Mouse (Mus musculus): Measurements from ENCODE around the gene 1700011L22Rik. TPM values are rescaled to one million over a fixed set of nuclear protein-coding genes. Genes with fewer than 3 reads are reported as not detected.

1700011L22Rik gene
- polyA plus RNA-seq, 1 experiment from 2014 or later: not detected

DNA sequence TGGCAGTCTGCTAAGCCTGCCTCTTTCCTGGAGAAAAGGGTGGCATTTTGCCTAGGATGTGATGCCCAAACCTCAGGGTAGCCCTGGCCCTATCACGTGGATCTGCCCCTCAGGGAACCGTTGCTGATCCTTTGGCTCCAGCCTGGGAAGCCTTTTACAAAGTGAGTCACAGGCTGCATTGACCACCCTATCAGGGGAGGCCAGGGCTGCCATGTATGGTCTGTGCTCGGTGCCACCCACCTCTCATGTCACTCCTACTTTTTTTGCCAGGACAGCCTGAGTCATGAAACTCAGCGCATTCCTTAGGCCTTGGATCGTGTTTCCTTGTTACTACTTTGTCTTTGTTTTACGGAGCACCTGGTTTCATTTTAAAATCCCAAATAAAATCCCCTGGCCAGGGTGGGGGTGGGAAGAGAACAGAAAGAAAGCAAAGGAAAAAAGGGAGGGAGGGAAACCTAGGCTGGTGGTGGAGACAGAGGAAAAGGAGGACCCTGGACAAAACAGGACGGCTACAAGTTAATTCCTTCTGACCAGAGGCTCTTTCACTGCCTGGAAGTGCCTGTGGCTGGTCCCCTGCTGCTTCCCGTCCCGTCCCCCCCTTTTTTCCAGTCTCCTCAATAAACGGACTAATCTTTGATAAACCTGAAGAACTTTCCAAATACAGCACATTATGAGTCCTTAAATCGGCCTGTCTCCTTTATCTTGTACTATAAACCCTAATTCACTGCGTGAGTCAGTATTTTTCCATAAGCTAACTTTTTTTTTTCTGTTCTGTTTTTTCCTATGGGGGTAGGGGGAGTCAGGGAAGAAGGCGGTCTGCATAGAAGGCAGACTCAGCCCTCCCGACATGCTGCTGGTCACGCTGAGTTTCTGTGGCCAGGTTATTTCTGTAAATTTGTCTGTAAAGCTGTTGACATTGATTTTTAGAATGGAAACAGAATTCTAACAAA, 39.4 kb downstream of the 1700011L22Rik start:
- Histone ChIP-seq H3K9ac (no peak overlapping the region), H3K4me1 (replicated peaks) (no peaks in the 10 kb centered on the region; the same call in none of the 2 replicates), H3K4me3 (replicated peaks) (peak overlapping the region; percentile 48; the same call in 1 of the 2 replicates), H3K27me3 (no peaks in the 10 kb centered on the region), H3K9me3 (replicated peaks) (no peaks in the 10 kb centered on the region), H3K36me3 (no peaks in the 10 kb centered on the region), H3K4me2 (peak overlapping the region; percentile 65), H3K27ac (no peak overlapping the region)
- no peak for ATAC-seq (ENCODE audit: low read depth)
- WGBS (ENCODE audit: insufficient replicate concordance): 30% methylated on average over 15 of the region's 15 CpGs
- no peak for DNase-seq

DNA sequence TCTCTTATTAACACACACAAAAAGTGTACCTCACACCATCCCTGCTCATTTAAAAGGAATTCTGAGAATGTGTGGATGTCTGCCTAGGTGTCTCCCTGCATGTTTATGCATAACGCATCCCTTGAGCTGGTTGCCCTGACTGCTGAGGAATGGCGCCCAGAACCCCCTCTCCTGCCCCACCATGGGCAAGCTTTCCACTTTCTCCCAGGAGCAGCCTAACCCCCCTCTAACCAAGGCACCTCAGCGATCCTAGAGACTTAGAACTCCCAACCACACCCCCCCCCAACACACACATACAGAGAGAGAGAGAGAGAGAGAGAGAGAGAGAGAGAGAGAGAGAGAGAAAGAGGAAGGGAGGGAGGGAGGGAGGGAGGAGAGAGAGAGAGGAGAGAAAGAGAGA, 40.2 kb downstream of the 1700011L22Rik start:
- Histone ChIP-seq H3K9ac (no peak overlapping the region), H3K9me3 (replicated peaks) (no peaks in the 10 kb centered on the region), H3K4me1 (replicated peaks) (no peaks in the 10 kb centered on the region; the same call in none of the 2 replicates), H3K27ac (no peak overlapping the region), H3K4me3 (replicated peaks) (no peak overlapping the region), H3K27me3 (no peaks in the 10 kb centered on the region), H3K4me2 (no peak overlapping the region), H3K36me3 (no peaks in the 10 kb centered on the region)
- no peak for ATAC-seq (ENCODE audit: low read depth)
- no peak for DNase-seq
- 54% methylated on average over 3 of the region's 3 CpGs for WGBS (ENCODE audit: insufficient replicate concordance)

DNA sequence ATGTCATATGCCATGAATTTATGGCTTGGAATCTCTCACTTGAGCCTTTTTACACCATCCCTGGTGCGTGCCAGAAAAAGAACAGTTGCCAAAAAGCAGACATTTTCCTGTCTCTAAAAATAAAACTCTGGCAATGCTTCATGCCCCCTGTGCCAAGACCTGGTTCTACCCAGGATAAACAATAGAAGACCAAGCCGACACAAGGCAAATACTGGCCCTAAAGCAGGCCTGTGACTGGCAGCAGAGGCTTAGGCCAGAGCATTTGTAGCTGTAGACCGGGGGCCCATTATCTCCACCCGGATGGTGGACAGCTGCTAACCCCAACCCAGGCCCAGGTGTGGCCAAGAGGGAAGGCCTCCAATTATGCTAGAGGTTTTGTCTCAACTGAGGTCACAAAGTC, 41.5 kb downstream of the 1700011L22Rik start:
- WGBS (ENCODE audit: insufficient replicate concordance): 68% methylated on average over 4 of the region's 4 CpGs

DNA sequence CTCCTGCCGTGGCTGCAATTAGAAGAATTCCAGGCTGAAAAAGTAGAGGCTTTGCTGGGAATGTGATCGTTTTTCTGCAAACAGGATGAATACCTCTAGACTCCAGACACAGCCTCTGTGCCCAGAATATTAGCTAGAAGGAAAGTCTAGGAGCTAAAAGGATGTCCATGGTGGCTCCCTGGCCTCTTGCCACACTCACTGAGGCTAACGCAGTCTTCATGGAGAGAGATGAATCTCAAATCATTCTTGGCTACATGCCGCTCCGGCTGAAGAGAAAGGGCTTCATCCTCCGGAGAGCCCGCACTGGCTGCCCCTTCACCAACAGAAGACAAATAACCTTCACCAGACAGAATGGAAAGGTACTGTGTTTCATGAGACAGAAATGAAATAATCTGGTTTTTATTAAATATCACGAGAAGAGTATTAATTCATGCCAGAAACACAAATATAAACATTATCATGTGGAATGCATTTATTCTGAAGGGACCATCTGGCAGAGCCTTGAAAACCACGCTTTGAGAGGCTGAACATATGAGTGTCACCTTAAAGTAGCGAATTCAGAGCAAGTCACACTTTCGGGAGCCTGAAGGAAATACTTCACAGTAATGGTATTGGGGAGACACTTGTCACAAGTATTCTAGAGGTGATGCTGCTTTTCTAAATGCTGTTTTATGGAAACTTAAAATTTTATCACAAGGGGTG, 46.8 kb downstream of the 1700011L22Rik start:
- WGBS (ENCODE audit: insufficient replicate concordance): 64% methylated on average over 11 of the region's 11 CpGs

More for the DNA sequence above, 41.5 kb downstream of the 1700011L22Rik start:
- Histone ChIP-seq H3K27me3 (no peaks in the 10 kb centered on the region), H3K4me2 (no peak overlapping the region), H3K4me1 (replicated peaks) (no peaks in the 10 kb centered on the region; the same call in none of the 2 replicates), H3K36me3 (no peaks in the 10 kb centered on the region), H3K9ac (no peak overlapping the region), H3K27ac (no peak overlapping the region), H3K9me3 (replicated peaks) (no peaks in the 10 kb centered on the region), H3K4me3 (replicated peaks) (no peak overlapping the region)
- no peak for ATAC-seq (ENCODE audit: low read depth)
- no peak for DNase-seq

GRCm38 (mm10) chr8:79198675-79199074, 49.7 kb downstream of the 1700011L22Rik start:
- Histone ChIP-seq H3K36me3 (no peaks in the 10 kb centered on the region), H3K27ac (no peak overlapping the region)

More for the DNA sequence above, 46.8 kb downstream of the 1700011L22Rik start:
- H3K9ac ChIP-seq: no peak overlapping the region
- ATAC-seq (ENCODE audit: low read depth) (no peak), DNase-seq (no peak)
- H3K27me3 ChIP-seq: no peaks in the 10 kb centered on the region
- no peak overlapping the region for H3K27ac ChIP-seq
- H3K4me2 ChIP-seq: no peak overlapping the region
- H3K36me3 ChIP-seq: no peaks in the 10 kb centered on the region
- H3K4me1 ChIP-seq (replicated peaks): no peaks in the 10 kb centered on the region
- H3K9me3 ChIP-seq (replicated peaks): no peaks in the 10 kb centered on the region
- no peak overlapping the region for H3K4me3 ChIP-seq (replicated peaks)

DNA sequence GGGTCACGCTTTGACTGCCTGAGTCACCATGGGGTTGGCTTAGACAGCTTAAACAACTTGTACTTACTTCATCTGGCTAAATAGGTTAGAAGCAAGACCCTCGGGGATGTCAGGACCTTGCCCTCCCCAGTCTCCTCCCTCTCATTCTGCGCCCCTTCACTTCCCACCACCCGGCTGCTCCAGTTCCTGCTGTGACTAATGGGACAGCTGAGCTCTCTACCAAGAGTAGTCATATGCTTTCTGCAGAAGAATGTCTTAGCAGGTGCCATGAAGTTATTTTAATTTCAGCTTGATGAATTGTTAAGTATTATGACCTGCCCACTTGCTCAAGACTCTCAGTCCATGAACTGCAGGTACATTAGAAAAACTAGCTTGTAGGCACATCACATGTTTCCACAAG, 51.9 kb downstream of the 1700011L22Rik start:
- no peak overlapping the region for H3K27ac ChIP-seq
- H3K27me3 ChIP-seq: no peaks in the 10 kb centered on the region
- ATAC-seq (ENCODE audit: low read depth): no peak
- 57% methylated on average over 4 of the region's 4 CpGs for WGBS (ENCODE audit: insufficient replicate concordance)
- H3K36me3 ChIP-seq: no peaks in the 10 kb centered on the region
- H3K4me2 ChIP-seq: no peak overlapping the region
- no peak for DNase-seq
- no peak overlapping the region for H3K9ac ChIP-seq
- H3K4me1 ChIP-seq (replicated peaks): no peaks in the 10 kb centered on the region
- no peak overlapping the region for H3K4me3 ChIP-seq (replicated peaks)
- H3K9me3 ChIP-seq (replicated peaks): no peaks in the 10 kb centered on the region

More at GRCm38 (mm10) chr8:79198675-79199074, 49.7 kb downstream of the 1700011L22Rik start:
- 56% methylated on average over 3 of the region's 3 CpGs for WGBS (ENCODE audit: insufficient replicate concordance)
- no peak overlapping the region for H3K4me3 ChIP-seq (replicated peaks)
- H3K27me3 ChIP-seq: no peaks in the 10 kb centered on the region
- no peak overlapping the region for H3K9ac ChIP-seq
- H3K4me2 ChIP-seq: no peak overlapping the region
- ATAC-seq (ENCODE audit: low read depth) (no peak), DNase-seq (no peak)
- no peaks in the 10 kb centered on the region for H3K4me1 ChIP-seq (replicated peaks)
- no peaks in the 10 kb centered on the region for H3K9me3 ChIP-seq (replicated peaks)

GRCm38 (mm10) chr8:79190071-79190470, 58.3 kb downstream of the 1700011L22Rik start:
- no peak for ATAC-seq (ENCODE audit: low read depth)
- Histone ChIP-seq H3K36me3 (peaks cover 14% of the 10 kb centered on the region), H3K27me3 (no peaks in the 10 kb centered on the region), H3K9me3 (replicated peaks) (no peaks in the 10 kb centered on the region), H3K27ac (no peak overlapping the region), H3K4me1 (replicated peaks) (no peaks in the 10 kb centered on the region), H3K4me3 (replicated peaks) (no peak overlapping the region), H3K4me2 (no peak overlapping the region), H3K9ac (no peak overlapping the region)
- WGBS (ENCODE audit: insufficient replicate concordance): 75% methylated on average over 10 of the region's 10 CpGs
- no peak for DNase-seq

DNA sequence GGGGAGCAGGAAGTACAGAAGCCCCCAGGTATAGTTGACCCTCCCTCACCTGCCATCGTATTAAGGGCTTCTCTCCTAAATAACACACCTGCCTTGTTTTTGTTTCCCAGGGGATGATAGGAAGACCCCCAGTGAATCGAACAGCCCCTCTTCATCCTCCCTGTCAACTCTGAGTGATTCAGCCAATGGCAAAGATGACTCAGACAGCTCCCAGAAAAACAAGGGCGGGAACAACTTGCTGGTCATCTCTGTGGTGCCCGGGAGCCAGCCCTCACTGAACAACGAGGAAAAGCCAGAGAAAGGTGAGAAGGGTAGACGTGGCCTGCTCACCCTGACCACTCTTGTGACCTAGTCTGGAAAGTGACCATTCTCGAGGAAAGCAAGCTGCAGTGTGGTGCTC, 62.9 kb downstream of the 1700011L22Rik start:
- 69% methylated on average over 7 of the region's 7 CpGs for WGBS (ENCODE audit: insufficient replicate concordance)
- ATAC-seq (ENCODE audit: low read depth) (no peak), DNase-seq (no peak)
- no peaks in the 10 kb centered on the region for H3K27me3 ChIP-seq
- no peak overlapping the region for H3K27ac ChIP-seq
- peaks cover 22% of the 10 kb centered on the region for H3K36me3 ChIP-seq
- no peak overlapping the region for H3K9ac ChIP-seq
- no peaks in the 10 kb centered on the region for H3K4me1 ChIP-seq (replicated peaks)
- no peak overlapping the region for H3K4me2 ChIP-seq
- no peaks in the 10 kb centered on the region for H3K9me3 ChIP-seq (replicated peaks)
- no peak overlapping the region for H3K4me3 ChIP-seq (replicated peaks)

DNA sequence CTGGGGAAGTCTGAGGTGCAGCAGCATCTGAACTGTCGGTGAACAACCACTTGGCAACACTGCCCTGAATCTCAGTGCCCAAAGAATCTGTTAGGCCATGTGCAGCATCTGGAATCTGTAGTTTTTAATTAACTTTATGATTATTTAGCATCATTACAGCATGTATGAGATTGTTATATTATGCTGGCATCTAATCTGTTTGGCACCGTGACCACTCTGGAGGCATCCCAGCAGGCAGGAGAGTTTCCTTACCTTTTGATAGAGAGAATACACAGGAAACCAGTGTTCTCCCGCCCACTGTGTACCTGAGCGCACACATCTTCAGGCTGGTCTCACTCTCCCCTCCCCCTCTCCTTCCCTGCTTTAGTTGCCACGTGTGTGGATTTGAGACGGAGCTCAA, 68.7 kb downstream of the 1700011L22Rik start:
- H3K9ac ChIP-seq: no peak overlapping the region
- ATAC-seq (ENCODE audit: low read depth) (no peak), DNase-seq (no peak)
- no peaks in the 10 kb centered on the region for H3K4me1 ChIP-seq (replicated peaks)
- no peak overlapping the region for H3K4me2 ChIP-seq
- H3K9me3 ChIP-seq (replicated peaks): no peaks in the 10 kb centered on the region
- H3K4me3 ChIP-seq (replicated peaks): no peak overlapping the region
- H3K27ac ChIP-seq: no peak overlapping the region
- 77% methylated on average over 6 of the region's 6 CpGs for WGBS (ENCODE audit: insufficient replicate concordance)
- no peaks in the 10 kb centered on the region for H3K27me3 ChIP-seq
- peaks cover 12% of the 10 kb centered on the region; the same call in 1 of the 2 replicates for H3K36me3 ChIP-seq

DNA sequence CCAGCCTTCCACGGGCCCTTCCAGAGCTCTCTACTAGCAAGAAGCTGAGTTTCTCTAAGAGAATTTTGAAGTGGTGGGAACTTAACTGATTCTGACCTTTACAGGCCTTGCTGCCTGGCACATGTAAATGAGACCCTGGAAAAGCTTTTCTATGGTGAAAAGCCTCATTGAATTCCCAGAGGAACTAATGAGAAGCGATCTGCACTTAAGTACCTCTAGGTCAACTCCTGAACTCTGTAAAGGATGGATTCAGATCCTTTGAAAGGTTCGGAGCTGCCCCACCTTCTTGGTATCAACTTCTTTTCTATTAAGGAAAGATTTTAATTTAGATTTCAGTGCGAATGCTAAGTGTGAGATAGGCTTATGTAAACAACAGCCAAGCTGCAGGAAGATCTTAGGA, 72.4 kb downstream of the 1700011L22Rik start:
- Histone ChIP-seq H3K36me3 (peaks cover 5% of the 10 kb centered on the region; the same call in 1 of the 2 replicates), H3K4me1 (replicated peaks) (no peaks in the 10 kb centered on the region; the same call in 1 of the 2 replicates), H3K9me3 (replicated peaks) (no peaks in the 10 kb centered on the region), H3K27me3 (no peaks in the 10 kb centered on the region), H3K27ac (no peak overlapping the region), H3K4me2 (no peak overlapping the region), H3K4me3 (replicated peaks) (no peak overlapping the region), H3K9ac (no peak overlapping the region)
- WGBS (ENCODE audit: insufficient replicate concordance): 58% methylated on average over 4 of the region's 4 CpGs
- DNase-seq (no peak), ATAC-seq (ENCODE audit: low read depth) (no peak)

DNA sequence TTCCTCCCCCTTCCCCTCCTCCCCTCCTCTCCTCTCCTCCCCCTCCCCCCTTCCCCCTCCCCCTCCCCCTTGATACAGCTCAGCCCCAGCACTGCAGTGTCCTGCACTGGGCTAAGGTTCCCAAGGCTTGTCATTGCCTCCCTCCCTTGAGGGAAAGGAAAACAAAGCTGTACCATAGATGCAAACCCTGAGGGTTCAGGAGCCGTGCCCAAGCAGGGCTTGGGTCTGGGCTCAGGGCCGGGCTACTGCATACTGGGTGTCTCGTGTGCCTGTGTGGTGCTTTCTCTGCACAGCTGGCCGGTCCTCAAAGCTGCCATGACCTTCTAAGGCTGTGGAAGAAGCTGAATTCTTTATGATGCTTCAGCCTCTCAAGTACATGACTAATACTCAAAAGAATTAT, 74.8 kb downstream of the 1700011L22Rik start:
- Histone ChIP-seq H3K4me3 (replicated peaks) (no peak overlapping the region), H3K4me1 (replicated peaks) (no peaks in the 10 kb centered on the region; the same call in 1 of the 2 replicates), H3K27me3 (no peaks in the 10 kb centered on the region), H3K36me3 (no peaks in the 10 kb centered on the region), H3K9ac (no peak overlapping the region), H3K9me3 (replicated peaks) (no peaks in the 10 kb centered on the region), H3K4me2 (no peak overlapping the region), H3K27ac (no peak overlapping the region)
- DNase-seq: no peak
- no peak for ATAC-seq (ENCODE audit: low read depth)
- 53% methylated on average over 4 of the region's 4 CpGs for WGBS (ENCODE audit: insufficient replicate concordance)

Data from liver, embryonic 13.5 days (tissue).